Mouse (Mus musculus) lung, adult 2 months (tissue): ENCODE results near the gene Zc3h12c. TPM values are rescaled to one million over a fixed set of nuclear protein-coding genes. Genes with fewer than 3 reads are reported as not detected.
A peak's percentile ranks its signal among the peaks of the same experiment; 100 is the strongest.

Source experiments
- DNase-seq: peaks from one replicate; pipeline ENCODE4 v3.0.0; 2022
- H3K4me1 ChIP-seq: fragments of 200-500 bp; 2 replicates; pipeline ENCODE4 v1.6.1; 2011; ENCODE audit warnings: low read length; ENCODE audit not compliant: control insufficient read depth, insufficient read depth
- H3K4me3 ChIP-seq: fragments of 200-500 bp; replicated peaks from 2 replicates; pipeline ENCODE3; 2011; ENCODE audit warnings: low read depth, mild to moderate bottlenecking, control low read depth, low read length; ENCODE audit errors: extremely low read depth
- CTCF ChIP-seq: fragments of 200-500 bp; IDR thresholded peaks from 2 replicates; pipeline ENCODE4 v1.5.1; 2011; ENCODE audit warnings: mild to moderate bottlenecking, low read length, control low read depth; ENCODE audit not compliant: insufficient read depth
- POLR2A ChIP-seq: fragments of 200-500 bp; IDR thresholded peaks from 2 replicates; pipeline ENCODE4 v1.6.1; 2011; ENCODE audit warnings: low read depth, mild to moderate bottlenecking, control low read depth, low read length, borderline replicate concordance; ENCODE audit errors: extremely low read depth
- WGBS: fragments of 180-500 bp; shearing (Covaris S2); methylation state at CpG from one replicate; pipeline ENCODE4 v1.1.7; 2018; 5-methylcytosine and 5-hydroxymethylcytosine counted together
- polyA plus RNA-seq: library from polyadenylated mRNA; depleted of rRNA; stranded (reverse); fragments of >200 nt; gene quantifications from 2 replicates; pipeline ENCODE4 v1.2.3, GENCODE M21; 2012

The Zc3h12c gene
- polyA plus RNA-seq, 1 experiment: 3.7 TPM

DNA sequence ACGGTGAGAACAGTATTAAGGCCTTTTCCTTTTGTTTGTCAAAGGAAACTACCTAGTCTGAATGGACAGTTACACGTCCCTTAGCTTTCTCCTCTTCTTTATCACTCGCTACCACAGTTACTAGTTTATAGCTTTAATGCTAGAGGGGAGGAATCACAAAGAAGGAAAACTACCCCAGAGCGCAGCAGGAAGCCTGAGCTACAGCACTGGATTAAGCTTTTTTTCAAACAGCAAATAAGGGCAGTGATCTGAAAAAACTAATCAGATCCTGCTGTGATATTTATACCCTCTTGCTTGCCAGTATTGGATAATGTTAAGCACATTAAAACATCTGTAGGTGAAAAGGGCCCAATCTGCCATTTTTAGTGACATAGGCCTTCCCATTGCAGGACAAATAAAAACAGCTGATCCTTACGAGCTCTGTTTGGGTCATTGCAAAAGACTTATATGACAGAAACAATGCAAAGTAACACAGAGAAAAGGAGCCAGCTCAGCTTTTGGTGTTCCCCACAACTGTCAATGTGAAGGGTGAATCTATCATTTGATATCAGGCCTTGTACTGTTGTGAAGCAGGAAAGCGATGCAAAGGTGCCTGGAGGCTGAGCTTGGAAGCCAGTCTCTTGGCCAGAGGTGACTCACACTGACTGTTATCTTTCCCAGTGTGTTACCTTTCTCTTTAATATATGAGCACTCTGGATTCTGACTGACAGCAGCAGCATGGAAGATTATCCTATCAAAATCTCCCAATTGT, 16.1 kb downstream of the Zc3h12c start:
- Histone ChIP-seq H3K4me3 (no peak overlapping the region), H3K4me1 (peaks cover 5% of the 10 kb centered on the region; the same call in 1 of the 2 replicates)
- DNase-seq: no peak
- TF ChIP-seq POLR2A: no peak
- TF ChIP-seq CTCF: no peak
- WGBS: 85% methylated on average over 6 of the region's 6 CpGs

GRCm38 (mm10) chr9:52149768-52150167, 18.6 kb downstream of the Zc3h12c start:
- Histone ChIP-seq H3K4me3 (no peak overlapping the region), H3K4me1 (peaks cover 5% of the 10 kb centered on the region; the same call in 1 of the 2 replicates)
- no peak for TF ChIP-seq POLR2A
- TF ChIP-seq CTCF: no peak
- DNase-seq: no peak
- WGBS: 85% methylated on average over 6 of the region's 6 CpGs

DNA sequence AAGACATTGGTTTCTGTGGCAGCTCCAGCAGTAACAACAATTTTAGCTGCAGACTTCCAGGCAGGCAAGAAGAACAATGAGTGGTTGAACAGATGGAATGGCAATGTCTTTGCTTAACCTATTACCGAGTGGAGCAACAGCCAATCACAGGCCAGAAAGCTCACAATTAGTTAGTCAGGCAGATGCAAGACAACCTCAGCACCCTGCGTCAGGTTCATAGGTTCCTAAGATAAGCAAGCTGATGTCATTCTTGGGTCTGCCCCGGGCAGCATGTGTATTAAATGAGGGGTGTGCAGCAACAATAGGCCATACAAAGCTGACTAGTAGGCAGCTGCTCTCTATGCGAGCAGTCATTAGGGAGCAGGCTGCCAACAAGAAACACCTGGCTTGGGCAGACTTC, 19.1 kb downstream of the Zc3h12c start:
- H3K4me3 ChIP-seq: no peak overlapping the region
- no peak for DNase-seq
- TF ChIP-seq POLR2A: no peak
- TF ChIP-seq CTCF: no peak
- H3K4me1 ChIP-seq: peaks cover under 1% of the 10 kb centered on the region; the same call in 1 of the 2 replicates
- 40% methylated on average over 4 of the region's 4 CpGs for WGBS

GRCm38 (mm10) chr9:52148831-52149230, 19.5 kb downstream of the Zc3h12c start:
- WGBS: 79% methylated on average over 4 of the region's 4 CpGs
- DNase-seq: no peak
- no peak overlapping the region for H3K4me3 ChIP-seq
- TF ChIP-seq CTCF (no peak), POLR2A (no peak)
- H3K4me1 ChIP-seq: no peaks in the 10 kb centered on the region

GRCm38 (mm10) chr9:52148311-52148710, 20.1 kb downstream of the Zc3h12c start:
- Histone ChIP-seq H3K4me3 (no peak overlapping the region), H3K4me1 (no peaks in the 10 kb centered on the region)
- WGBS: 60% methylated on average over 3 of the region's 3 CpGs
- no peak for TF ChIP-seq CTCF
- no peak for TF ChIP-seq POLR2A
- DNase-seq: no peak

DNA sequence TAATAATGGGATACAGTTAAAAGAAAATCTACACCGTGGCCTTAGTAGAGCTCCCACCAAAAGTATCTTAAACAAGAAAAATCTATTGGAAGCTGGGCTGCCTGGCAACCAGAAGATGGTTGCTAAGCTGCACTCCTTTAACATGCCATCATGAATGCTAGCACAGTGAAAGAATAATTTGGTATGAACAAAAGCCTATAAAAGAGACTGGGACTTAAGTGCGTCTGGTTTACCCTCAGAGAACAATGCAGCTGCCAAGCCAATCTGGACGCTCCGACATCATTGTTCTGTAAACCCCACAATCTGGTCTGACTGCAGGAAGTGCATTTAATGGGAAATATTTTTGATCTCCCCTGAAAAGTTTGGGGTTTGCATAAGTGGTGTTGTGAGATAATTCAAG, 22.1 kb downstream of the Zc3h12c start:
- no peak for DNase-seq
- TF ChIP-seq POLR2A (no peak), CTCF (no peak)
- H3K4me3 ChIP-seq: no peak overlapping the region
- WGBS: 62% methylated on average over 4 of the region's 4 CpGs
- H3K4me1 ChIP-seq: peaks cover under 1% of the 10 kb centered on the region; the same call in 1 of the 2 replicates

DNA sequence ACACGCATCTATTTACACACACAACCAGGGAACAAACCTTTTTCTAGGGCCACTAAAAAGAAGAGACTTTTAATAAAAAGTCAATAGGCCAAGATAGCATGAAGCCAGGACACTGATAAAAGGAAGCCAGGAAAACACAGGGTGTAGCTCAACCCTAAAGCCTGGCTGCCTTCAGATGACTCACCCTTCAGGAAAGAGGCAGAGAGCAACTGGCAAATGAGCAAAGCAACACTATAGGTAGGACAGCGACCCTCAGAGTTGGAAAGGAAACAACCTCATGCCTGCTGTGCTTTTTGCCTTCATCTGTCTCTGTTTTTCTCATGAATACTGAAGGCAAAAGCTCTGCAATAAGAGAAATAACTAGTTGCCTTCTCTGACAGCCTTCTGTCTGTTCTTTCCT, 35.6 kb downstream of the Zc3h12c start:
- WGBS: 62% methylated on average over 2 of the region's 2 CpGs
- no peak for TF ChIP-seq CTCF
- no peak for TF ChIP-seq POLR2A
- Histone ChIP-seq H3K4me3 (no peak overlapping the region), H3K4me1 (peaks cover 2% of the 10 kb centered on the region; the same call in 1 of the 2 replicates)
- no peak for DNase-seq

- no peak for DNase-seq
- no peak overlapping the region for H3K4me3 ChIP-seq
- H3K4me1 ChIP-seq: peaks cover 2% of the 10 kb centered on the region; the same call in 1 of the 2 replicates
- 0 out of 2 replicates have a peak, but pooled peaks have one; percentile 7 for TF ChIP-seq CTCF
- TF ChIP-seq POLR2A: no peak
- 54% methylated on average over 4 of the region's 4 CpGs for WGBS
Measured at GRCm38 (mm10) chr9:52130348-52130747, 38.0 kb downstream of the Zc3h12c start.

- no peak for DNase-seq
- 92% methylated on average over 6 of the region's 6 CpGs for WGBS
- Histone ChIP-seq H3K4me1 (no peaks in the 10 kb centered on the region), H3K4me3 (no peak overlapping the region)
- no peak for TF ChIP-seq POLR2A
- no peak for TF ChIP-seq CTCF
Measured at GRCm38 (mm10) chr9:52125225-52125624, 43.1 kb downstream of the Zc3h12c start.

DNA sequence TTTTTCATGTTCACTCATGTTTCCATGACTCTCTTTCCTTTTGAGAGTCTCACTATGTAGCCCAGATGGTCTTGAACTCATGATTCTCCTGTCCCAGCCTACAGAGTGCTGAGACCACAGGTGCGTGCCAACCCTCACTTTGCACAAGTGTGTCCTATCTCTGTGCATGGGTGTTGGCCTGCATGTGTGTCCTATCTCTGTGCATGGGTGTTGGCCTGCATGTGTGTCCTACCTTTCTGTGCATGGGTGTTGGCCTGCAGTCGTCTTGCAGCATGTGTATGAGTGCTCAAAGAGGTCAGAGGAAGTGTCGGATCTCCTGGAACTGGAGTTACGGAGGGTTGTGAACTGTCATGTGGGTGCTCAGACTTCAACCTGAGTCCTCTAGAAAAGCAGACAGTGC, 49.2 kb downstream of the Zc3h12c start:
- DNase-seq: no peak
- H3K4me3 ChIP-seq: no peak overlapping the region
- 84% methylated on average over 4 of the region's 4 CpGs for whole genome bisulfite sequencing
- TF ChIP-seq POLR2A (no peak), CTCF (no peak)
- no peaks in the 10 kb centered on the region for H3K4me1 ChIP-seq
